8 mouse cellular contexts compared by ENCODE assay signal in the genomic region with DNA sequence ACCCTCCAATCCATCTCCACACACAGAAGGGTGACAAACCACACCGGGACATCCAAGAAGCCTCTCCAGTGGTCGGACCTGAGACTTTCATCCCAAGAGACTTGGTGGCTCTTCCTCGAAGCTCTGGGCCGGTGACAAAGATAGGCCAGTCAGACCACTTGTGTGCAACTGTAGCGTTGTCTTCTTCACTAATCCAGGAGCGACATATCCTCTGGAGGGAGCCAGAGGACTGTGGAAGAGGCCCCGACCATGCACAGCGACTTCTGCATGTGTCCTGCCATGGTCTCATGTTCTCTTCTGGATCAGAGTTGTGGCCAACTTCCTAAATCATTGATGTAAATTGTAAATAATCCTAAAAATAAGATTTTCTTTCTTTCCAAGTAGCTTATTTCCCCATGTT. TPM values are rescaled to one million over a fixed set of nuclear protein-coding genes. Genes with fewer than 3 reads are reported as not detected.
DNase-seq lines count a peak whose midpoint lies in the region; TF ChIP-seq lines count a peak whose summit lies in the region.
"Had no signal": no experiment of that assay in that cellular context is flagged by ENCODE, and none has a peak within 500 bp of the region (broad histone marks: within the 10 kb centered on the region; RNA-seq: fewer than 3 reads in every experiment).

No protein-coding gene starts in this region.

- DNase-seq in testis, postnatal 14 days (ENCODE audit: low spot score), result no peak
- peak; percentile 53 for DNase-seq in adrenal gland, postnatal 25 days
- DNase-seq in gastrocnemius, postnatal 10 days, result peak; percentile 37
- peak; percentile 17 to 69 for DNase-seq in layer of hippocampus, adult 8-10 months (ENCODE audit: low spot score in 2 of 2)
- peak; percentile 69 for DNase-seq in lung, postnatal 36 days
- DNase-seq in splenic B cell, adult 2 months (ENCODE audit: low read depth, low spot score), result peak; percentile 82

- H3K27me3 ChIP-seq in testis, adult 2 months (ENCODE audit: control insufficient read depth, insufficient read depth, low read length), result no peaks in the 10 kb centered on the region
- no peaks in the 10 kb centered on the region for H3K27me3 ChIP-seq in splenic B cell, adult 2 months (ENCODE audit: control insufficient read depth, insufficient read depth, low read length, poor library complexity, severe bottlenecking)
- H3K27me3 ChIP-seq: neural tube, embryonic 13.5 days had no signal

- no peak overlapping the region for H3K27ac ChIP-seq in testis, adult 2 months (ENCODE audit: control insufficient read depth, insufficient read depth, low read depth, low read length)
- H3K27ac ChIP-seq: neural tube, embryonic 13.5 days had no signal

- H3K4me3 ChIP-seq in testis, adult 2 months (ENCODE audit: control insufficient read depth, low read depth, low read length), result no peak overlapping the region
- H3K4me3 ChIP-seq: neural tube, embryonic 13.5 days had no signal

- peak; percentile 41; the same call in 1 of the 2 replicates for TF ChIP-seq CTCF in testis, adult 2 months (IDR thresholded peaks at IDR 0.05; ENCODE audit: control insufficient read depth, insufficient read depth, insufficient replicate concordance, low read depth, low read length)

- no peaks in the 10 kb centered on the region for H3K4me1 ChIP-seq in testis, adult 2 months (ENCODE audit: control insufficient read depth, insufficient read depth, low read length)
- H3K4me1 ChIP-seq: neural tube, embryonic 13.5 days had no signal

- no peak for TF ChIP-seq POLR2A in testis, adult 2 months (IDR thresholded peaks at IDR 0.05; ENCODE audit: control insufficient read depth, low read depth, low read length)

- no peaks in the 10 kb centered on the region for H3K36me3 ChIP-seq in testis, adult 2 months (ENCODE audit: control insufficient read depth, insufficient read depth, low read length)
- H3K36me3 ChIP-seq in splenic B cell, adult 2 months (ENCODE audit: control insufficient read depth, insufficient read depth, low read length, poor library complexity, severe bottlenecking), result no peaks in the 10 kb centered on the region
- H3K36me3 ChIP-seq: neural tube, embryonic 13.5 days had no signal

RNA-seq across cellular contexts. Expression of a gene that starts 21.6 kb away (rescaled TPM):
- polyA plus RNA-seq in testis, adult 2 months (2012; rRNA removed), result 72.9 and 74.6 TPM in 2 replicates
- total RNA-seq in adrenal gland, postnatal 25 days (2021), result 284 and 287 TPM in 2 replicates
- total RNA-seq in gastrocnemius, postnatal 10 days (2021), result 100 to 1,000 TPM; 344 to 438 TPM
- 100 to 1,000 TPM; 133 to 144 (median 138) TPM for total RNA-seq in layer of hippocampus, adult 8-10 months (2022)
